Mouse (Mus musculus) left cerebral cortex, postnatal 10 days (tissue): ENCODE results near the gene Adsl. TPM values are rescaled to one million over a fixed set of nuclear protein-coding genes. Genes with fewer than 3 reads are reported as not detected.

Experiments used
- DNase-seq, 2 experiments: peaks; one replicate each; pipeline ENCODE4 v3.0.0; 2021 to 2022; ENCODE audit warnings: low spot score in 2 of 2, mixed read lengths in 1 of 2; ENCODE audit errors: extremely low spot score in 1 of 2
- intact Hi-C: fragments of 180-260 bp; cut with DNase I; formaldehyde crosslinking; loops from one replicate; pipeline ENCODE4 v1.15.1; 2025
- microRNA-seq: library from miRNA; unstranded; fragments of <30 nt; microRNA quantifications from one replicate; pipeline ENCODE4 v1.2.0, GENCODE M21; 2022
- total RNA-seq, 2 experiments: library from RNA; stranded (reverse); gene quantifications; 2 replicates each; pipeline ENCODE4 v1.2.3; 2021

The Adsl gene
- total RNA-seq, 2 experiments from 2014 or later: 29.3 to 33.0 TPM

DNA sequence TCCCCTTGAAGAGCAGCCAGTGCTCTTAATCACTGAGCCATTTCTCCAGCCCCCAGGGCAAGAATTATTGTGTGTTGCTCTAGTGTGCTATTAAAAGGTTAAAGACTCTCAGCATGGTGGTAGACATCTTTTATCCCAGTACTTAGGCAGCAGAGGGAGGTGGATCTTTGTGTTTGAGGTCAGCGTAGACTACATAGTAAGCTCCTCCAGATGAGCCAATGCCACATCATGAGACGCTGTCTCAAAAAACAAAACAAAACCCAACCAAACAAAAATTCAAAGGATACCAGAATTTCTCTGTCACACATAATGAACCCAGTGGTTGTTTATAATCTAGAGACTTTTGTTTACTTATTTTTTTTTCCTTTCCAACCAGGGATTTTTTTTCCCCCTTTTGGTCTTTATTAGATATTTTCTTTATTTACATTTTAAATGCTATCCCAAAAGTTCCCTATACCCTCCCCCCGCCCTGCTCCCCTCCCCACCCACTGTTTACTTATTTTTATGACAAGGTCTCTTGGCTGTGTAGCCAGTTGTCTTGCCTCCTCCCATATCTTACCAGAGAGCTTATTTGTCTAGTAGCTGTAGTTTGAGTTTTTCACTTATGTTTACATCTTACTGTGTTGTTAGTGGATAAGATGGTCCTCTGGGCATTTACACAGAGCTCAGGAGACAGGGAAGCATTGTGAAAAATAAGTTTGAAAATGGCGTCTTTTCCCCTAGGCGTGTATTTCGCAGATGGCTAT lies 48.0 kb downstream of the Adsl start:
- intact Hi-C loops: no loop called here
- DNase-seq: no peak

DNA sequence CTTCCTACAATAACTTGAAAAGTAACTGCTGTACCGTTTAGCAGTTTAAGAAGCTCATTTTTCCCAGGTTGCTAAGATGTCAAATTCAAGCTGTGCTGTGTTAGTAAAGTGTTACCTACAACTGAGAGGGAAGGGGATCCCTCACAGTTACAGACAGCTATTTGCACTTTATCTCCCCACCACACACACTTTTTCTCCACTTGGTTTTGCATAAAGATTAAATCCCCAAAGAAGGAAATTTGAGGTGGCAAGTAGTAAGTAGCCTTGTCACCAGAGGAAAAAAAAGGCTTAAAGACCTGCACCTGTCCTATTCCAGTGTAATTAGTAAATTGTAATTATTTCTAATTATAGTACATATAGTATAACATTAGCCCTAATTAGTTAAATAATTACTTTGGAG lies 48.8 kb downstream of the Adsl start:
- DNase-seq: no peak
- intact Hi-C loops: no loop called here

DNA sequence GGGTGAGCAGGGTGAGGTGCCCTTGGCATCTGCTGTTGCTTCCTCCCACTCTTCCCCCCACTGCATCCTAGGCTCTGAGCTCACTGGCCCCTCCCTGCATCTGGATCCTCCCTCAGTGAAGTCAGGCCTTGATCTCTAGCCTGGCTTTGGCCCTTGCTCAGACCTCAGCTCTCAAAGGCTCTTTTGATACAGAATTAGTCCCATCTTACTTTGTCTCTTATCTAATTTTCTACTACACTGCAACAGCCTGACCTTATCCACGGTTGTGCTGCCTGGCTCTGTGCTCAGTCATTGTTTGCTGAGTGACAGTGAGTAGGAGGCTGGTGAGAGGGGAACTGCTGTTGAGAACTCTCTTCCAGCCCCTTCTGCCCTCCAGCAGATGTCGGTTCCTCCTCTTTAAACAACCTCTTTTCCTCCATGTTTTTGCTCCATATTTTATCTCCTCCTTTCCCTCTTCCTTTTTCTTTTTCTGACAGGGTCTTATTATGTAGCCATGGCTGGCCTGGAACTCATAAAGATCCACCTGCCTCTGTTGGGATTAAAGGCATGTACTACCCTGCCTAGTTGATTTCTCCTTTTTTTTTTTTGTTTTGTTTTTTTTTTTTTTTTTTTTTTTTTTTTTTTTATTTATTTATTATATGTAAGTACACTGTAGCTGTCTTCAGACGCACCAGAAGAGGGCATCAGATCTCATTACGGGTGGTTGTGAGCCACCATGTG lies 52.3 kb downstream of the Adsl start:
- intact Hi-C loops: no loop called here
- DNase-seq: no peak

DNA sequence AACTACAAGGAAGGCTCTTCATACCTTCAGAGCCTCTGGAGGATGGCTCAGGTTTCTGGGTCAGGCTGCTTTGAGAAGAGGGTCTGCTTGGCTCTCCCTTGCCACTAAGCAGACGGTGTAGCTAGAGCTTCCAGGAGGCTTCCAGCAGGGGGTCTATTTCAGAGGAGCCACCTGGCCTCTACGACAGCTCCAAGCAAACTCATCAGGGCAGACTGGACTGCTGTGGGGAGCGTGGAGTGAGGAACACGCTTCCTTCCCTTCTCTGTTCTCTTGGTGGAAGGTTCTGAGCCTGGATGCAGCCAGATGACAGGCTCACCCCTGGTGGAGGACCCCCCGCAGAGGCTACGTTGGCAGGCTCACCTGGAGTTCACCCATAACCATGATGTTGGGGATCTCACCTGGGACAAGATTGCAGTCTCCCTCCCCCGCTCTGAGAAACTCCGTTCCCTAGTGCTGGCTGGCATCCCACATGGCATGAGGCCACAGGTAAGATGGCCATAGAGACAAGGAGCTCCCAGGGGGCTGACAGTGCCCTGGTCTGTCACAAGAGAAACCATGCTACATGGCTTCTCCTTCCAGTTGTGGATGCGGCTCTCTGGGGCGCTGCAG lies 57.9 kb downstream of the Adsl start:
- no peak for DNase-seq
- intact Hi-C loops: no loop called here

DNA sequence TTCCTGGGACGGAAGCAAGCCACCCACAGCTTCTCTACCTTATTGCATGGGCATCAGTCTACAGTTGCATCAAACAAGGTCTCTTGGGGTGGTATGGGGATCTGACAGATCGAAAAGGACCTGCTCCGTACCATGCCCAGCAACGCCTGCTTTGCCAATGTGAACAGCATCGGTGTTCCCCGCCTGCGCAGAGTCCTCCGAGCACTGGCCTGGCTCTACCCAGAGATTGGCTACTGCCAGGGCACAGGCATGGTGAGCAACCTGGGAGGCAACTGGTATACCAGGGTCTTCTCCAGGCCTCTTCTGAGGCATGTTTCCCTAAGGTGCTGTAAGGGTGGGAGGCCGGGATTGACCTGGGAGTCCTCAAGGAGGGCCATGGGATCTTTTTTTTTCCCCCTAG lies 59.0 kb downstream of the Adsl start:
- DNase-seq: no peak
- intact Hi-C loops: no loop called here

DNA sequence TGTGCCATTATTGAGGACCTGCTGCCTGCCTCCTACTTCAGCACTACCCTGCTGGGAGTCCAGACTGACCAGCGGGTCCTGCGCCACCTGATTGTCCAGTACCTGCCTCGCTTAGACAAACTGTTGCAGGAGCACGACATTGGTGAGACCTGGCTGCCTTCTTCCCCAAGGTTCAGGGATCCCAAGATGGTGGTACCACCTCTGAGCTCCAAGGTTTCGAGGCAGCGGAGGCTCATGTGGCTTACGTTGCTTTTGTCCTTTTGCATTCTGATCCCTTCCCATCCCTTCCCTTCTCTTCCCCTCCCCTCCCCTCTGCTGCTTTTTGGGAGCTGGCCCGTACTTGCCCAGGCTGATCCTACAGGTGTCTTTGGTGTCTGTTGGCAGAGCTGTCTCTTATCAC lies 59.6 kb downstream of the Adsl start:
- no peak for DNase-seq
- intact Hi-C loops: no loop called here

DNA sequence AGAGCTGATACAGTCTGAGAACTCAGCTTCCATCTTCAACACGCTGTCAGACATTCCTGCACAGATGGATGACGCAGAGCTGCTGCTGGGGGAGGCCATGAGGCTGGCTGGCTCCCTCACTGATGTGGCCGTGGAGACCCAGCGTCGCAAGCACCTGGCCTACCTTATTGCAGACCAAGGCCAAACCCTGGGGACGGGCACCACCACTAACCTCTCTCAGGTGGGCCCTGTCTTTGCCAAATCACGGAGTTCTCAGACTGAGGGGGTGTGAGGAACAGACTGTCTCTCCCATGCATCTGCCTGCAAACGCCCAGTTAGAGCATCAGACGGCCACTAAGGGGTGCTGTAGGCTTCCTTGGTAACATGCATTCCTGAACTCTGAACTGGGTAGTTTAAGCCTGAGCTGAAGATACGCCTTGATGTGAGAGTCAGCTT lies 60.4 kb downstream of the Adsl start:
- DNase-seq: no peak
- intact Hi-C loops: no loop called here

DNA sequence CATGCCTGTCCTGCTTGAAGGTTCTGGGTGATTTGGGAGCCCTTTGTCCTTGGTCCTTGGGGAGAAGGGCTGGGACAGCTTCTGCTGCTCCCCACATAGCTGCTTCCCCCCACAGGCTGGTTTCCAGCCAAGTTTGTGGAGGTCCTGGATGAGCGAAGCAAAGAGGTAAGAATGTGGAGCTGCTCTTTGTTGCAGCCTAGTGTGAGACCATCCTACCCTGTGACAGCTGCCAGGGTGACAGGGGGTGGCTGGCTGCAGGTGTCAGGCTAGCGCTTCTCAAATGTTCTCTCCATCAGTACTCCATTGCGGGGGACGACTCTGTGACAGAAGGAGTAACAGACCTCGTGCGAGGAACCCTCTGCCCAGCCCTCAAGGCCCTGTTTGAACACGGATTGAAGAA lies 61.8 kb downstream of the Adsl start:
- intact Hi-C loops: no loop called here
- no peak for DNase-seq

DNA sequence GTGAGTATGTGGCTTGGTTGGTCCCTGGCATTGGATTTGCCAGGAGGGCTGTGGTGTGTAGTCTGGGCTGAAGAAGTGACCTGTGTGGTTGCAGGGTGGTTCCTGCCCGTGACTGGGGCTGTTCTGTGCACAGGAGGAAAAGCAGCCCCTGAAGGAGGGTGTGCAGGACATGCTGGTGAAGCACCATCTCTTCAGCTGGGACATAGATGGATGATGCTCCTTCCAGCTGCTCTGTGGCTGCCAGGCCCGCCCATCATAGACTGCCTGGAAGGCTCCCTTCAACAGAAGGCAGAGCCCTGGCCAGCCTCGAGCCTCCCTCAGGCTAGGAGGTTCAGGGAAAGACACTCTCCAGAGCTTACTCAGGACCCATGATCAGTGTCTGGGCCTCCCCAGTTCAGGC lies 63.2 kb downstream of the Adsl start:
- intact Hi-C loops: no loop called here
- DNase-seq: no peak

DNA sequence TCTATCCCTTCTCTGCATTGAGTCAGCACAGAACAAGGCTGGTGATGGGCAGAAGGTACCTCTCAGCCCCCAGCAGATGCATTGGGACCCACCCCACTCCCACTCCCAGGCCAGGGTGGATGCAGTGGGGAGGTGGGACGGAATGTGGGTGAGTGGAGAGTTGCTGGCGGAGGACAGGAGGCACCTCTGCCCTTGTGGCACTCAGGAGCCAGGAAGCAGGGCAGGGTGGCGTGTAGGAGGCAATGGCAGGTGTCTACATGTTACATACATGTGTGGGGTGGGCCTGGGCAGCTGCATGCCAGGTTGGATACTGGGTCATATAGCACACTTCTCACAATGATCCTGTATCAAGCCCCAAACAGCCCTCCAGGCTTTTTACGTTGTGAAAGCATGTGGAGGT lies 64.1 kb downstream of the Adsl start:
- intact Hi-C loops: no loop called here
- DNase-seq: no peak

DNA sequence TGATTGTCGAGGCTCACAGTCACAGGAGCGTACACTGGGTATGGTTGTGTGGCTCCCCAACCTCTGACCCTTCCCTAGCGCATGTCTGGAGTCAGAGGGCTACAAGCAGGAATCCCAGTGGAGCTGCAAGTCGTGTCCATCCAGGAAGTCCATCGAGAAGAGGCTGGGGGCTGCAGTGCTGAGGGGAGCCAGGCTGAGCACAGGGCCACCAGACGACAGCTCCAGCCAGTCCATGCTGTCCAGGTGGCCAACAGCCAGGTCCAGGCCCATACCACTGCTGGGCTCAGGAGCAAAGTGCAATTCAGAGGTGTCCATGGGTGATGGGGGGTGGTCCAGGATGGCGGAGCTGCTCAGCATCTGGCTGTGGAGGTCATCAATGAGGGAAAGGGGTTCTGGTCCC lies 64.9 kb downstream of the Adsl start:
- DNase-seq: no peak
- intact Hi-C loops: no loop called here

DNA sequence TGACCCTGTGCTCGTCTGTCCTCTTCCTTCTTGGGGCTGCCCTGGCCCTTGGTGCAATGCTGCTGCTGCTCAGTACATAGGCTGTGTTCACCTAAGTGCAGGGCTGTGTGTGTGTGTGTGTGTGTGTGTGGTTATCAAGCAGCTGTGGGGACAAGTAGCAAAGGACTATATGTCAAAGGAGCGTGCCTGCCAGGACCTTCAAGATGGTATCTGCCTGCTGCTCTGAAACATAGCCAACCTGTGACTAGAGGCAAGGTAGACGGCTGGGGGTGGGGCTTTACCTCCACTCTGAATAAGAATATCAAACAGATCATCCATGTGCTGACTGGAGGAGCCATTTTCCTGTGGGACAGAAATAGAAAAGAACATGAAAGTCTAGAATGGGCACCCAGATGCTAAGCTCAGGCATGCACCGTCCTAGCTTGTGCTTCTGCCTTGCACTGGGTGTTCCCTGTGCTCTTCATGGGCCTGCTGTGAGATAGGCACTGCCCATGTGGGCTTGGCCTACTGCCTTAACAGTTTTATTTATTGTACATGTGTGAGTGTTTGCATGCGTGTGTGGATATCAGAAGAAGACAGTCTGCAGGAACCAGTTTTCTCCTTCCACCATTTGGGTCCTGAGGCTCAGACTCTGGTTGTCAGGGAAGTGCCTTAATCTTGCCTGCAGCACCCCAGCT lies 66.9 kb downstream of the Adsl start:
- DNase-seq: no peak
- intact Hi-C loops: no loop called here

DNA sequence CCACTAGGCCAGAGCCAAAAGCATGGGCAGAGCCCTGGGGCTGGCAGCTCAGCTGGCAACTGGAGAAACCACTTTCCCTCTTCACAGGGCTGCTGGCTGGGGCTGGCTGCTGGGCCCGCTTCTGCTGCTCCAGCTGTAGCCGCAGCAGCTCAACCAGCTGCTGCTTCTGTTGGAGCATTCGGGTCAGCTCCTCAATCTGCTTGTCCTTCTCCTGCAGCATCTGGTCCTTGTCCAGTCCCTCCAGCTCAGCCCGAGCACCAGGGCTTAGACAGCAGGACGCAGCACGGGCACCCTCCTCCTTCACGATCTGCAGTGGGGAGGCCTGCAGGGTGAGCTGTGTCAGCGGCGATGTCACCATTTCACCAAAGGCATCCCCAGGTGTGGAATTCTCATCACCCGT lies 68.2 kb downstream of the Adsl start:
- no peak for DNase-seq
- intact Hi-C loops: no loop called here

DNA sequence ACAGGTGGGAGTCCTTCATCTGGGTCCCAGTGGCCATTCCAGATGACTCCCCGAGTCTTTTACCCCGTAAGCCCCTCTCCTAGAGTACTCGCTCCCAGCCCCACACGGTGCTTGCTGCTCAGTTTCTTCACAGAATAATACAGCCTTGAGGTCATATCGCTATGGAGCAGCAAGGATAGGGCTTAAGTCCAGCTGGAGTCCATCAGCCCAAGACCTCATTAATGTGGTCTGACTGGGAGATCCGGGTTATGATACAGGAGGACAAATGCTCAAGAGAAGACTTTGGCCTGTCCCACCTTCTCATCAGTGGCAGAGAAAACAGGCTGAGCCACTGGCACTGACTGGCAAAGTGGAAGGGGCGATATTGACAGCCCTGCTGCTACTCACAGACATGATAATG lies 69.0 kb downstream of the Adsl start:
- DNase-seq: no peak
- intact Hi-C loops: no loop called here

Small RNA genes within 50 kb of the gene (microRNA-seq; reads per million reads assigned to microRNA genes)
- 16.7 reads per million, percentile 36 among the genes with 10 or more reads in this experiment for gene Mir5113

Other genes starting within 250 kb of the Adsl start
- gene Tnrc6b, start 237.2 kb upstream of the Adsl start, total RNA-seq: 100 to 1,000 TPM; 127 to 130 TPM
- 10 to 100 TPM; 79.1 to 80.8 TPM for gene Sgsm3, start 29.3 kb downstream of the Adsl start, total RNA-seq
- 10 to 100 TPM; 43.7 to 47.8 TPM for gene Mrtfa, start 242.3 kb downstream of the Adsl start, total RNA-seq